Mouse (Mus musculus) C3H10T1/2 (cell line): ENCODE measurements around the gene Naaa. TPM values are rescaled to one million over a fixed set of nuclear protein-coding genes. Genes with fewer than 3 reads are reported as not detected.

ENCODE experiments used
- polyA plus RNA-seq, 2 experiments: library from polyadenylated mRNA; unstranded; fragments of >200 nt; fragmentation: generic; extraction: Trizol; gene quantifications; one replicate each; pipeline ENCODE4 v1.2.1; 2012; ENCODE audit warnings: missing spikeins in 2 of 2

Gene Naaa
- 10 to 100 TPM in 1 of 2 experiments, 1 to 10 TPM in 1; 2.1 to 43.8 TPM for polyA plus RNA-seq

GRCm38 (mm10) chr5:92277437-92278394, at the start of gene Naaa:
TSS of gene Naaa (minus strand) at chr5:92278170.

GRCm38 (mm10) chr5:92309681-92310511, 31.9 kb upstream of the Naaa start, which contains the start of gene Sdad1:
TSS of gene Sdad1 (minus strand) at chr5:92310479.

DNA sequence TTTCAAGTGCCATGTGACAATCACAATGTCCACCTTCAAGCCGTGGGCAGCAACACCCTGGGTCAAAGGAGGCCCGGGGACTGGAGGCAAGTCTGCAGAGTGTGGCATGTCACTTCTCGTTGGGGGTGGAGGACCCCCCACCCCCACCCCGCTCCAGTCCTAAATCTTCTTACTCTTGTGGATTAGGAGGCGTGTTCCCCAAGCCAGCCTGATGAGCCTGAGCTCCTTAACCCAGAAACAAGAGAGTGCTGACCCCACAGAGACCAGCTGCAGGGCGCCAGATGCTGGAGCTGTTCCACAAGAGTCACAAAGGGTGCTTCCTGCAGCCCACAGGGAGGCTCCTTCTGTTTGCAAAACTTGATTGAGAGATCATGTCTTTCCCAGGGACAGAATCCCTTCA, 21.8 kb downstream of the Naaa start, which contains the start of gene Ppef2:
TSS of gene Ppef2 (minus strand) at position 61 of the 400 bp plus-strand sequence.

DNA sequence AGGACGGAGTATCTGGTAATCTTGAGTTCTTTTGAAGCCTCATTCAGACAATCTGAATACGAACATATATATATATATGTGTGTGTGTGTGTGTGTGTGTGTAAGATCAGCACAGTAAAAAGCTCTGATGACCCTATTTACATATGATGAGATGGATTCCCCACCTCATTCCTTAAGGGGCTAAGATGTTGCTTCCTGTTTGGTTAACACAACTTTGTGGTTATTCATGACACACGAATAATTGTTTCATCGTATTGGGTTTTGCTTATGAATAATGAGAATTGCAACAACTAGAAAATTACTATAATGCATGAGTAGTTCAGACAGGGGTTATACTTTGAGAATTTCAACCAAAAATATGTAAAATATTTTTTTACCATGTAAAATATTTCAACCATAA, 62.7 kb downstream of the Naaa start, which contains the start of gene U90926:
TSS of gene U90926 (minus strand) at position 101 of the 400 bp plus-strand sequence.

Other genes with a start within 250 kb of the Naaa start
- gene Cdkl2, start 234.3 kb downstream of the Naaa start, polyA plus RNA-seq, result 1 to 10 TPM in 1 of 2 experiments, under 1 TPM in 1; 0.12 to 1.6 TPM
- 10 to 100 TPM in 1 of 2 experiments, 1 to 10 TPM in 1; 3.2 to 21.7 TPM for gene G3bp2, start 194.5 kb downstream of the Naaa start, polyA plus RNA-seq
- 10 to 100 TPM in 1 of 2 experiments, 1 to 10 TPM in 1; 2.4 to 20.9 TPM for gene Uso1, start 140.2 kb downstream of the Naaa start, polyA plus RNA-seq
- not detected for gene U90926, start 62.8 kb downstream of the Naaa start, polyA plus RNA-seq
- under 1 TPM; 0.06 to 0.40 TPM for gene Ppef2, start 21.9 kb downstream of the Naaa start, polyA plus RNA-seq
- gene Sdad1, start 32.3 kb upstream of the Naaa start, polyA plus RNA-seq, result 1 to 10 TPM; 1.7 to 4.4 TPM
- under 1 TPM in 1 of 2 experiments, not detected in 1; 0.01 TPM for gene Cxcl9, start 49.9 kb upstream of the Naaa start, polyA plus RNA-seq
- under 1 TPM in 1 of 2 experiments, not detected in 1; 0.06 TPM for gene Art3, start 53.7 kb upstream of the Naaa start, polyA plus RNA-seq
- 1 to 10 TPM in 1 of 2 experiments, under 1 TPM in 1; 0.61 to 2.5 TPM for gene Cxcl10, start 70.7 kb upstream of the Naaa start, polyA plus RNA-seq
- gene Nup54, start 157.0 kb upstream of the Naaa start, polyA plus RNA-seq, result 1 to 10 TPM; 1.5 to 9.2 TPM
- 10 to 100 TPM in 1 of 2 experiments, 1 to 10 TPM in 1; 4.6 to 21.9 TPM for gene Scarb2, start 228.7 kb upstream of the Naaa start, polyA plus RNA-seq